Mouse (Mus musculus) urinary bladder, postnatal 36 days (tissue): Measurements from ENCODE around the gene Gm15114.
"Not testable (repeated sequence)": the region's sequence is repeated elsewhere in the genome, so short reads cannot be mapped to it uniquely, and the experiment has no call there.

Source experiments
- DNase-seq, 2 experiments: peaks; one replicate each; pipeline ENCODE4 v3.0.0; 2022; ENCODE audit warnings: low spot score in 2 of 2, mixed read lengths in 1 of 2

Gene Gm15114

DNA sequence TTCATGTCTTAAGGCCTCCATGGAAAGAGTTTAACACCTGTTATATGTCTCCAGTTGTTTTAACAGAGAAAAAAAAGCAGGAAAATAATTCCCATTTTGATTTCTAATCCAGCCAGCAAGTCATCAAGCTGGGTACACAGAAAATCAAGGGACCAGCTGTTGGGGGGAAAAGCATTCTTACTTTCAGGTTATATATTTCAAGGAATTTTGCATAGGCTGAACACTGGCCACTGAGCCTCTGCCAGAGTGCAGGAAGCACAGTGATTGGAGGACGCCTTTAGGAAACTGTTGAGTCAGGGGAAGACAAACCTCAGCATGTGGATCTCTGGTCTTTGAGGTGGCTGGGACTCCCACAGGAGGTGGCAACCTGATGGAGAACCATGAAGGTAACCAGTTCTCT, at the start of gene Gm15114:
Gm15114 (plus strand) TSS at position 301 of the 400 bp plus-strand sequence.
- not testable (repeated sequence) for DNase-seq
